Mouse (Mus musculus): ENCODE results near the gene Tpra1. TPM values are rescaled to one million over a fixed set of nuclear protein-coding genes. Genes with fewer than 3 reads are reported as not detected.

Gene Tpra1
- polyA plus RNA-seq, 1 experiment from 2014 or later = 65.1 TPM

DNA sequence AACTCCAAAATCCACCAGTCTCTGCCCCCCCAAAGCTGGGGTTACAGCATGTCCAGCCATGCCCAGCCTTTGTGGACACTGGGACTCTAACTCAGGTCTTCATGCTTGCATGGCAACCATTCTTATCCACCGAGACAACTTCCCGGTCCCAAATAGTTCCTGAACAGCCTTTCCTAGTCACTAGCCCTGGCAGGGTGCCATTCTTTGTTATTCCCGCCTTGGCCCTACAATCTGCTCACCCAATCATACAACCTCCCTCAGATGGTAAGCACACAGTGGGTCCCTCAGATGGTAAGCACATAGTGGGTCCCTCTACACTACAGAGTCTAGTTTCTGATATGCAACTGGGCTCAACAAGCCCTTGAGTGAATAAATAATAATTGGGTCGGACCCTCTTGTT is 31.5 kb upstream of the Tpra1 start:
- no peak overlapping the region for H3K27ac ChIP-seq (ENCODE audit: low read length)
- no peak overlapping the region for H3K4me3 ChIP-seq (replicated peaks; ENCODE audit: low read length)
- H3K36me3 ChIP-seq (ENCODE audit: control insufficient read depth, insufficient read depth, low read length) = no peaks in the 10 kb centered on the region
- no peak overlapping the region for H3K9ac ChIP-seq (ENCODE audit: low read length)
- H3K9me3 ChIP-seq (replicated peaks; ENCODE audit: control insufficient read depth, low read length) = no peaks in the 10 kb centered on the region
- WGBS = 71% methylated on average over 4 of the region's 4 CpGs
- H3K4me1 ChIP-seq (ENCODE audit: control insufficient read depth, insufficient read depth, low read length) = 0 out of 2 replicates have a peak, but pooled peaks cover 7% of the 10 kb centered on the region
- H3K27me3 ChIP-seq (ENCODE audit: control insufficient read depth, insufficient read depth, low read length) = 0 out of 2 replicates have a peak, but pooled peaks cover 4% of the 10 kb centered on the region
- ATAC-seq (ENCODE audit: insufficient read depth, low FRiP score) = no peak
- no peak overlapping the region for H3K4me2 ChIP-seq (ENCODE audit: low read depth, low read length)

DNA sequence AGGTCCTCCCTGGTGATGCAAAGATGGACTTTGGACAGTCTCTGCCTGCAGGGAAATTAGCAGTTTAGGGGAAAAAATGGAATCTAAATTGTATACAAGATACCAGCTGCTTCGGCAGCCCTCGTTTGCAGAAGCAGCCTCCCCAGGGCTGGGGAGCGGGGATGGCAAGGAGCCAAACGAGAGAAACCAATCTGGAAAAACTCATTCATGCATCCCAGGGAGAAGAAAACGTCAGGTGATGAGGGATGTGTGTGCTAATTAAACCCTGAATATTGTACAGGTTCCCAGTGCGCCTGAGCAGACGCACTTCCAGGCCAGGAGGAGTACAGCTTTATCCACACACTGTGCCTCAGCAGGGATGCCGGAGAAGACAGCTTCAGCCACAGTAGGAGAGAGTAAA is 30.5 kb upstream of the Tpra1 start:
- Histone ChIP-seq H3K27ac (ENCODE audit: low read length) (0 out of 2 replicates have a peak overlapping the region, but pooled peaks have one; percentile 4), H3K4me2 (ENCODE audit: low read depth, low read length) (no peak overlapping the region), H3K9ac (ENCODE audit: low read length) (no peak overlapping the region), H3K36me3 (ENCODE audit: control insufficient read depth, insufficient read depth, low read length) (no peaks in the 10 kb centered on the region), H3K4me1 (ENCODE audit: control insufficient read depth, insufficient read depth, low read length) (0 out of 2 replicates have a peak, but pooled peaks cover 7% of the 10 kb centered on the region), H3K4me3 (replicated peaks; ENCODE audit: low read length) (no peak overlapping the region), H3K9me3 (replicated peaks; ENCODE audit: control insufficient read depth, low read length) (no peaks in the 10 kb centered on the region), H3K27me3 (ENCODE audit: control insufficient read depth, insufficient read depth, low read length) (0 out of 2 replicates have a peak, but pooled peaks cover 4% of the 10 kb centered on the region)
- no peak for ATAC-seq (ENCODE audit: insufficient read depth, low FRiP score)
- WGBS = 27% methylated on average over 8 of the region's 8 CpGs

DNA sequence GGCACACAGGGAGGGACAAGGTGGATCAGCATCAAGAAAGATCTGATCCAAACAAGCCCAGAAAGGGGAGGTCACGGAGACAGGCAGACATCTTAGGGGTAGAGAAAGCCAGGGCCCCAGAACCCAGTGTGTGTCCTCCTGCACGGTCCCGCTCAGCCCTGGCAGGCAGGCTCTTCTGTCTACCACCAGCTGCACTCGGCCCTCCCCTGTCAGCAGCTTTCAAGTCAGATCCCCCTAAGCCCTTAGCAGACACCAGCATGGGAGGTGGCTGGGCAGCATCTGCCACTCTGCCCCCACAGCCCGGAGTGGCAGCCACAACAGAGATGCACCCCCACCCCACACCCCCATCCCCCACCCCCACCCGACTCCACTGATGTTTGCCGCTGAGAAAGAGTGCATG is 29.2 kb upstream of the Tpra1 start:
- no peak overlapping the region for H3K4me3 ChIP-seq (replicated peaks; ENCODE audit: low read length)
- H3K4me1 ChIP-seq (ENCODE audit: control insufficient read depth, insufficient read depth, low read length) = 0 out of 2 replicates have a peak, but pooled peaks cover 7% of the 10 kb centered on the region
- 46% methylated on average over 7 of the region's 7 CpGs for WGBS
- no peak for ATAC-seq (ENCODE audit: insufficient read depth, low FRiP score)
- H3K4me2 ChIP-seq (ENCODE audit: low read depth, low read length) = no peak overlapping the region
- no peak overlapping the region for H3K9ac ChIP-seq (ENCODE audit: low read length)
- no peaks in the 10 kb centered on the region for H3K9me3 ChIP-seq (replicated peaks; ENCODE audit: control insufficient read depth, low read length)
- 0 out of 2 replicates have a peak, but pooled peaks cover 4% of the 10 kb centered on the region for H3K27me3 ChIP-seq (ENCODE audit: control insufficient read depth, insufficient read depth, low read length)
- no peak overlapping the region for H3K27ac ChIP-seq (ENCODE audit: low read length)
- H3K36me3 ChIP-seq (ENCODE audit: control insufficient read depth, insufficient read depth, low read length) = no peaks in the 10 kb centered on the region

DNA sequence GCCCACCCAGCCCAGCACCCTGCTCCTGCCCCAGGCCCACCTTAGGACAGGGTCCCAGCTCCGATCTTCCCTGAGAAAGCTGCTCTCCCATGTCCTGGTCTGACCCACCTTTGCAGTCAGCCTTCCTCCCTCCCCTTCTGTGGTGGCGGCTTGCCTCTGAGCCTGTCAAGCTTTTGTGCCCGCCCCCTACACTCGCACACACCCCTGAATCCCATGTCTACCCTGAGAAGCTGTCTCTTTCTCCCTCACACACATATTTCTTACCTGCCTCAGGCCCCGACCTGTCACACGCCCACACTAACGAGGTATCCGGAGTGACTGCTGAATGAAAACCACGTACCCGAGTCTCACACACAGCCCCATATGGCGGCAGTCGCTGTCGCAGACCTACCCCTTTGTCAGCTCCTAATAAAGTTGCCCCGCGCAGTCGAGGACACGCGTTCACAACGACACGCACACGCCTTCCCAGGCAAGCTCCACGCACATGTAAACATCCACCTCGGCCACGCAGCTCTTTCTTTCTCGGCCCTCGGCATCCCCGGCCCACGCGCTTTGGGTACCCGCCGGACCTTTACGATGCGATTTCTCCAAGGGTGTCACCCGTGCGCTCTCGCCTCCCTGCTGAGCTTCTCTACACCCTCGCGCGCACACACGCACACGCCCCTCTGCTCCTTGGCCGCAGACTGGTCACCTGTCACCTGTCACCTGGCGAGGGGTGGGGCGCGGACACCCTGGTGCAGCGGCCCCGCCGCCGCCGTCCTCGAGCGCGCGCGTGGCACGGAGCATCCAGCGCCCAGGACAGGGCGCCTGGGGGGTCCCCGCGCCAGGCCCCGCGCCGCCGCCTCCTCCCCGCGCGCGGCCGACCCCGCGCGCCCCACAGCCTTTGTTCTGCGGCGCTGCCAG is 27.8 kb upstream of the Tpra1 start:
- Histone ChIP-seq H3K4me1 (ENCODE audit: control insufficient read depth, insufficient read depth, low read length) (0 out of 2 replicates have a peak, but pooled peaks cover 7% of the 10 kb centered on the region), H3K36me3 (ENCODE audit: control insufficient read depth, insufficient read depth, low read length) (no peaks in the 10 kb centered on the region), H3K4me2 (ENCODE audit: low read depth, low read length) (peak overlapping the region; percentile 96), H3K9ac (ENCODE audit: low read length) (peak overlapping the region; percentile 84), H3K9me3 (replicated peaks; ENCODE audit: control insufficient read depth, low read length) (no peaks in the 10 kb centered on the region), H3K27ac (ENCODE audit: low read length) (no peak overlapping the region), H3K27me3 (ENCODE audit: control insufficient read depth, insufficient read depth, low read length) (0 out of 2 replicates have a peak, but pooled peaks cover 4% of the 10 kb centered on the region), H3K4me3 (replicated peaks; ENCODE audit: low read length) (peak overlapping the region; percentile 68)
- WGBS = 2% methylated on average over 66 of the region's 74 CpGs
- peak; percentile 56 for ATAC-seq (ENCODE audit: insufficient read depth, low FRiP score)

DNA sequence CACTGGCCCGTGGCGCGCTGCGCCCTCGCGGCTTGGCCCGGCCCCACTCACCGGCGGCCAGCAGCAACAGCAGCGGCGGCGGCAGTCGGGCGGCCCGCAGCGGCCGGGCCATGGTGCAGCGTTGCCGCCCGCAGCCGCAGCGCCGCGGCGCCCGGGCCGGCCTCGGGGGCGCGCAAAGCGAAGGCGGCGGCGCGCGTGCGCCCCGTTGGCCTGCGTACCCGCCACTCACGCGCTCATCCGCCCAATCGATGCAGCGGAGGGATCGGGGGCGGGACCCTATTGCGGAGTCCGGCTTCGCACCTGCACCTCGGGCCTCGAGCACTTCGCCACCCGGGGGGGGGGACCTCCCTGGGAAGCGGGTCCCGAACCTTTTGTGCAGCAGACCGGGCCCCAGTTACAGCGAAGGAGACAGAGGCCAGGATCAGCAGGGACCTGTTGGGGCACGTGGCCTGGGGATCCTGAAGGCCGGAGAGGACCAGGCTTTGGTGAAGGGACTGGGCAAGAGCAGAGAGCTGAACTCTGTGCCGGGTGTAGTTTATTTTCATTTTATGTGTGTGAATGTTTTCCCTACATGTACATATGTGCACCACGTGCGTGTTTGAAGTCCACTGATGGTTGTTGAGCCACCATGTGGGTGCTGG is 27.1 kb upstream of the Tpra1 start, which contains the start of gene Podxl2:
Gene Podxl2 (minus strand): TSS at position 177 of the 641 bp plus-strand sequence.
- H3K9me3 ChIP-seq (replicated peaks; ENCODE audit: control insufficient read depth, low read length) = no peaks in the 10 kb centered on the region
- peak within 1 kb of the TSS; percentile 84 for H3K9ac ChIP-seq (ENCODE audit: low read length)
- H3K4me2 ChIP-seq (ENCODE audit: low read depth, low read length) = peak within 1 kb of the TSS; percentile 96
- peak within 1 kb of the TSS; percentile 68 for H3K4me3 ChIP-seq (replicated peaks; ENCODE audit: low read length)
- no peaks in the 10 kb centered on the region for H3K36me3 ChIP-seq (ENCODE audit: control insufficient read depth, insufficient read depth, low read length)
- 0 out of 2 replicates have a peak, but pooled peaks cover 7% of the 10 kb centered on the region for H3K4me1 ChIP-seq (ENCODE audit: control insufficient read depth, insufficient read depth, low read length)
- H3K27me3 ChIP-seq (ENCODE audit: control insufficient read depth, insufficient read depth, low read length) = 0 out of 2 replicates have a peak, but pooled peaks cover 4% of the 10 kb centered on the region
- H3K27ac ChIP-seq (ENCODE audit: low read length) = no peak within 1 kb of the TSS
- 5% methylated on average over 54 of the region's 63 CpGs for WGBS
- ATAC-seq (ENCODE audit: insufficient read depth, low FRiP score) = peak; percentile 75; the same call in 1 of the 2 replicates

DNA sequence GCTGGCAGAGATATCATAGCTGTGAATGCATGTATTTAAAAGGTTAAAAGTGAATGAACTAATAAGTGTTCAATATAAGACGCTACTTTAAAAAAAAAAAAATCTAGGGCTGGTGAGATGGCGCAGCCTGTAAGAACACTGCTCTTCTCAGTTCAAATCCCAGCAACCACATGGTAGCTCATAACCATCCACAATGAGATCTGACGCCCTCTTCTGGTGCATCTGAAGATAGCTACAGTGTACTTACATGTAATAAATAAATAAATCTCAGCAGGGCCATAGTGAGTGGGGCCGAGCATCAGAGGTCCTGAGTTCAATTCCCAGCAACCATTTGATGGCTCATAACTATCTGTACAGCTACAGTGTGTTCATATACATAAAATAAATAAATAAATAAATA is 22.6 kb upstream of the Tpra1 start:
- H3K27ac ChIP-seq (ENCODE audit: low read length) = no peak overlapping the region
- H3K36me3 ChIP-seq (ENCODE audit: control insufficient read depth, insufficient read depth, low read length) = 0 out of 2 replicates have a peak, but pooled peaks cover 2% of the 10 kb centered on the region
- H3K4me2 ChIP-seq (ENCODE audit: low read depth, low read length) = no peak overlapping the region
- H3K9ac ChIP-seq (ENCODE audit: low read length) = no peak overlapping the region
- H3K4me3 ChIP-seq (replicated peaks; ENCODE audit: low read length) = no peak overlapping the region
- WGBS = 63% methylated on average over 4 of the region's 4 CpGs
- H3K9me3 ChIP-seq (replicated peaks; ENCODE audit: control insufficient read depth, low read length) = no peaks in the 10 kb centered on the region
- H3K4me1 ChIP-seq (ENCODE audit: control insufficient read depth, insufficient read depth, low read length) = no peaks in the 10 kb centered on the region
- ATAC-seq (ENCODE audit: insufficient read depth, low FRiP score) = no peak
- 0 out of 2 replicates have a peak, but pooled peaks cover 1% of the 10 kb centered on the region for H3K27me3 ChIP-seq (ENCODE audit: control insufficient read depth, insufficient read depth, low read length)

DNA sequence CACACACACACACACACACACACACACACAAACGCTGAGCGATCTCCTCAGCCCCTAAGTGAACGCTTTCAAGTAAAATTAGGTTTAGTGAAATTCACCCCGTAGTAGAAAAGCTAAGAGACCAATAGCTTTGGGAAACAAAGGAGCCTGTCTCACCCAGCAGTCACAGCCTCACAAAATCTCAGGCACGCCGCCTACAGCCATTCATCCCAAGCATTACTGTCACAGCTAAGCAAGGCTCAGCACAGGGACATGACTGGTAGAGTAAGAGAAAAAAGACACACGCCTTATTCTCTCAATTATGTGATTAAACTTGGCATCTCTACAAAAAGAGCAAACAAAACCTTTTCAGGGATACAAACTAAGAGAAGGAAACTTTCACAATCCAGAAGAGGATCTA is 20.7 kb upstream of the Tpra1 start:
- Histone ChIP-seq H3K4me2 (ENCODE audit: low read depth, low read length) (no peak overlapping the region), H3K4me1 (ENCODE audit: control insufficient read depth, insufficient read depth, low read length) (no peaks in the 10 kb centered on the region), H3K27ac (ENCODE audit: low read length) (no peak overlapping the region), H3K36me3 (ENCODE audit: control insufficient read depth, insufficient read depth, low read length) (0 out of 2 replicates have a peak, but pooled peaks cover 6% of the 10 kb centered on the region), H3K9me3 (replicated peaks; ENCODE audit: control insufficient read depth, low read length) (no peaks in the 10 kb centered on the region), H3K27me3 (ENCODE audit: control insufficient read depth, insufficient read depth, low read length) (no peaks in the 10 kb centered on the region), H3K4me3 (replicated peaks; ENCODE audit: low read length) (no peak overlapping the region), H3K9ac (ENCODE audit: low read length) (no peak overlapping the region)
- no peak for ATAC-seq (ENCODE audit: insufficient read depth, low FRiP score)
- 78% methylated on average over 7 of the region's 7 CpGs for WGBS

DNA sequence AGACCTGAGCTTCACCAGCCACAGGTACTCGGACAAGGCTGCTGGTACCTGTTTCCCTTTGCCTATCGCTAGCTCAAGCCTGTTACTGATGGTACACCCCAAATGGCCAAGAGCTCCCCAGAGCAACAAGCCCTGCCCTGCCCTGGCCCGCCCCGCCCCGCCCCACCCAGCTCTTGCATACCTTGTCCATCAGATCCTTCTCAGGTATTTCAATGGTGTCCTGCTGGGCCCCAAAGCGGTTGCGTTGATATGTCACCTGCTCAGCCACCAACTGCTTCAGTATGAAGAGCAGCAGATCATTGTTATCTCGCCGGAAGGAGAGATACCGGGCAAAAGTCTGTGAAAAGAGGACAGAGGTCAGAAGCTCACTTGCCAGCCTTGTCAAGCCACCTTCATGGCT is 17.9 kb upstream of the Tpra1 start:
- Histone ChIP-seq H3K4me1 (ENCODE audit: control insufficient read depth, insufficient read depth, low read length) (no peaks in the 10 kb centered on the region), H3K4me2 (ENCODE audit: low read depth, low read length) (no peak overlapping the region), H3K36me3 (ENCODE audit: control insufficient read depth, insufficient read depth, low read length) (peaks cover 24% of the 10 kb centered on the region), H3K27me3 (ENCODE audit: control insufficient read depth, insufficient read depth, low read length) (no peaks in the 10 kb centered on the region), H3K9me3 (replicated peaks; ENCODE audit: control insufficient read depth, low read length) (no peaks in the 10 kb centered on the region), H3K9ac (ENCODE audit: low read length) (no peak overlapping the region), H3K27ac (ENCODE audit: low read length) (no peak overlapping the region), H3K4me3 (replicated peaks; ENCODE audit: low read length) (no peak overlapping the region)
- whole genome bisulfite sequencing = 82% methylated on average over 10 of the region's 10 CpGs
- no peak for ATAC-seq (ENCODE audit: insufficient read depth, low FRiP score)

DNA sequence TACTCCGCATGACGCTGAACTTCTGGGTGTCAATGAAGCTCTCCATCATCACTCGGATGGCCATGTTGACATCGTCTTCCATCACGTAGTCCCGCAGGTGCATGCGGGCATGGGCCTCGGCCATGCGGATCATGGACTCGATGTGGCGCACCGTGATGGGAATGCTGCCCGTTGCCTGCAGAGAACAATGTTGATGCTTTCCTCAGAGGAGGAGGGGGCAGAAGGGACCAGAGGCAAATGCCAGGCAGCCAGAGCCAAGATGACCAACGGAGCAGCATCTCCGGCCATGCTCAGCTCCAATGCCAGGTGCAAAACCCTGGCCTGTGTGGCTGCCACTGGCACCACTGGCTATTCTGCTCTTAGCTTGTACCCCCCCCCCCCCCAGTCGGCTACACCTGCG is 17.4 kb upstream of the Tpra1 start:
- no peaks in the 10 kb centered on the region for H3K9me3 ChIP-seq (replicated peaks; ENCODE audit: control insufficient read depth, low read length)
- WGBS = 94% methylated on average over 17 of the region's 17 CpGs

More for the DNA sequence above, 17.4 kb upstream of the Tpra1 start:
- no peak overlapping the region for H3K4me3 ChIP-seq (replicated peaks; ENCODE audit: low read length)
- peaks cover 27% of the 10 kb centered on the region for H3K36me3 ChIP-seq (ENCODE audit: control insufficient read depth, insufficient read depth, low read length)
- H3K4me2 ChIP-seq (ENCODE audit: low read depth, low read length) = no peak overlapping the region
- H3K27me3 ChIP-seq (ENCODE audit: control insufficient read depth, insufficient read depth, low read length) = no peaks in the 10 kb centered on the region
- H3K9ac ChIP-seq (ENCODE audit: low read length) = no peak overlapping the region
- H3K4me1 ChIP-seq (ENCODE audit: control insufficient read depth, insufficient read depth, low read length) = no peaks in the 10 kb centered on the region
- ATAC-seq (ENCODE audit: insufficient read depth, low FRiP score) = no peak
- H3K27ac ChIP-seq (ENCODE audit: low read length) = no peak overlapping the region
